Mouse (Mus musculus) neutrophil, adult 5-6 weeks (primary cell): ENCODE data around the gene Cog5. TPM values are rescaled to one million over a fixed set of nuclear protein-coding genes. Genes with fewer than 3 reads are reported as not detected.
"Not testable (repeated sequence)": the region's sequence is repeated elsewhere in the genome, so short reads cannot be mapped to it uniquely, and the experiment has no call there.

Experiments
- ATAC-seq: fragments of 151-379, 151-347 bp; 2 replicates; pipeline ENCODE4 v1.8.0; 2017; ENCODE audit warnings: mild to moderate bottlenecking, moderate TSS enrichment; ENCODE audit not compliant: insufficient number of reproducible peaks, poor library complexity, low FRiP score, severe bottlenecking; ENCODE audit errors: extremely low read depth
- total RNA-seq: library from RNA; stranded (forward); fragments of 200-1000 nt; gene quantifications from 2 replicates; pipeline ENCODE4 v1.2.3, GENCODE M21; 2017

Gene Cog5
- 63.1 and 63.9 TPM in 2 replicates for total RNA-seq

- peak; percentile 98 for ATAC-seq
These were observed at the start of gene Cog5, which contains the start of gene Dus4l for GRCm38 (mm10) chr12:31654197-31654964. Cog5 (plus strand) TSS chr12:31654869. Dus4l (minus strand) TSS chr12:31654826.

GRCm38 (mm10) chr12:31604894-31605293, 49.8 kb upstream of the Cog5 start:
- ATAC-seq = no peak

- no peak for ATAC-seq
These were observed 46.5 kb upstream of the Cog5 start for GRCm38 (mm10) chr12:31608138-31608537.

- ATAC-seq = no peak
These were observed 41.3 kb upstream of the Cog5 start for GRCm38 (mm10) chr12:31613353-31613752.

GRCm38 (mm10) chr12:31620106-31620505, 34.6 kb upstream of the Cog5 start:
- no peak for ATAC-seq

- ATAC-seq = no peak
These were observed 29.7 kb upstream of the Cog5 start for GRCm38 (mm10) chr12:31625016-31625415.

- ATAC-seq = not testable (repeated sequence)
These were observed 26.3 kb upstream of the Cog5 start for GRCm38 (mm10) chr12:31628396-31628795.

GRCm38 (mm10) chr12:31633970-31634342, 20.7 kb upstream of the Cog5 start:
- peak; percentile 38; the same call in 1 of the 2 replicates for ATAC-seq

- ATAC-seq = peak; percentile 77
These were observed 20.1 kb upstream of the Cog5 start, which contains the start of gene Bcap29 for GRCm38 (mm10) chr12:31634343-31635239. Bcap29 (minus strand) TSS chr12:31634658.

GRCm38 (mm10) chr12:31635240-31635607, 19.4 kb upstream of the Cog5 start:
- no peak for ATAC-seq

GRCm38 (mm10) chr12:31653611-31654010, 1.1 kb upstream of the Cog5 start:
- no peak for ATAC-seq

- peak; percentile 7; the same call in 1 of the 2 replicates for ATAC-seq
These were observed 352 bp downstream of the Cog5 start for GRCm38 (mm10) chr12:31654965-31655477.

- ATAC-seq = no peak
These were observed 2.2 kb downstream of the Cog5 start for GRCm38 (mm10) chr12:31656841-31657240.

- ATAC-seq = no peak
These were observed 11.3 kb downstream of the Cog5 start for GRCm38 (mm10) chr12:31665999-31666398.

GRCm38 (mm10) chr12:31667187-31667586, 12.5 kb downstream of the Cog5 start:
- no peak for ATAC-seq

- ATAC-seq = no peak
These were observed 32.0 kb downstream of the Cog5 start for GRCm38 (mm10) chr12:31686679-31687078.

GRCm38 (mm10) chr12:31693278-31693677, 38.6 kb downstream of the Cog5 start:
- ATAC-seq = no peak

GRCm38 (mm10) chr12:31700623-31701347, 46.1 kb downstream of the Cog5 start:
- no peak for ATAC-seq

GRCm38 (mm10) chr12:31701411-31701810, 46.7 kb downstream of the Cog5 start:
- no peak for ATAC-seq
